Mouse (Mus musculus): ENCODE measurements around the gene Sdk2.

The Sdk2 gene

GRCm38 (mm10) chr11:114044373-114044772 is 22.5 kb downstream of the Sdk2 start:
- DNase-seq (ENCODE audit: low spot score), result no peak

DNA sequence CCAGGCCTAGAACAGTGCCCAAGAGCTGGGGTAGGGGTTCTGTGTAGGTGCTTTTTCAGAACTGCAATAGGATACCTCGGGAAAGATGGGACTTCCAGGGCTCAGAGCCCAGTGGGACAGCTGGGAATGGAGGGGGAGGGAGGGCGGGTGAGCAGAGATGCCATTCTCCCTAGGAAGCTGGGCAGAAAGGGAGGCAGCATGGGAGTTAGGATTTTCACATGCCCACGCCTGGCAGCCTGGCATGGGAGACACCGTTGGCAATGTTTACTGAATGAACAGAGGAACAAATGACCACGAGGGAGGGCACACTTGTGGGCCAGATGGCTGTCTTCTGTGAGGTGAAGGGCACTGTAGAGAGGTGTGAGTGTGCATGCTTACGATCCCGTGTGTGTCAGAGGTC is 23.3 kb downstream of the Sdk2 start:
- DNase-seq (ENCODE audit: low spot score), result no peak

DNA sequence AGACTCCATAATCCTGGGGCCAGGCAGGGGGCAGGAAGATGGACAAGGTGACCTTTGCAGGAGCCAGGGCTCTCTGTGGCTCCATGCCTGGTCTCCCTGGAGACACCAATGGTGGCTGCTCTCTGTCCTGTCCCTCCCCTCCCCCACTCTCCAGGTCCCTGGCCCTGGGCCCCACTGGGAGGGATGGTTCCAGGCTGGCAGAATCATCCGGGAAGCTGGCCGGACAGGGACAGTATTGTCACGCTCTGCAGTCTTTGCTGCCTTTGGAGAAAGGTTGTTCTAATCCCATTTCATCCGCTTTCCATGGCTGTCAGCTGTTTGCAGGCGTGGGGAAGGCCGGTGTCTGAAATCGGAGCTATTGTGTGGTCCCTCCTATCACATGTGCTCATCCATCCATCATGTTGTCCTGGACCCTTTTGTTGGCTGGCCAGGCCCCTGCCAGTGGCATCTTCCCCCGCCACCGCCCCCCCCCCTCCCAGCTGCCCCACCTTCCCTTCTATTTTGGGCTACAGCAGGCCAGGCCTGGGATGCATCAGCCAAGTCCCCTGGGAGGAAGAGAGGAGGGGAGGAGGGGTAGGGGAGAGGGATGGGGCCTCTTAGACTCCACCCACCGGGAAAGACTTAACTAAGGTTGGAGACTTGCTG is 26.3 kb downstream of the Sdk2 start:
- no peak for DNase-seq (ENCODE audit: low spot score)

DNA sequence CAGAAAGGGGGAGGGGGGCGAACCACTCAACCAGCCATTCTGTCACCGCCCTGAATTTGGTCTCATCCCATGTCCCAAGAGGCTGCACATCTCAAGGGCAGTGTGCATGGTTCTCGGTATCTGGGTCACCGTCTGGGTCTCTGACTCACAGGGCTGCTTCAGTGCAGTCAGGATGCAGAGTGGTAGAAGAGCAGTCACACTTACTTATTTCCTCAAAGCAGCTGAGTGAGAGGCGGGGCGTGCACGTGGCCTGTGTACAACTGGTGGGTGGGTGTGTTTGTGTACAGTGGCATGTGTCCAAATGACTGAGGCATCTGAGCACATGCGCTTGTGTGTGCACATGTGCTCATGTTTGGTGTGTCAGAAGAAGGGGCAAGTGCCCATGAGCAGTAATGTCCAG is 28.8 kb downstream of the Sdk2 start:
- peak; percentile 13 for DNase-seq (ENCODE audit: low spot score)

- DNase-seq (ENCODE audit: low spot score), result no peak
Measured at GRCm38 (mm10) chr11:114031491-114031890, 35.4 kb downstream of the Sdk2 start.

DNA sequence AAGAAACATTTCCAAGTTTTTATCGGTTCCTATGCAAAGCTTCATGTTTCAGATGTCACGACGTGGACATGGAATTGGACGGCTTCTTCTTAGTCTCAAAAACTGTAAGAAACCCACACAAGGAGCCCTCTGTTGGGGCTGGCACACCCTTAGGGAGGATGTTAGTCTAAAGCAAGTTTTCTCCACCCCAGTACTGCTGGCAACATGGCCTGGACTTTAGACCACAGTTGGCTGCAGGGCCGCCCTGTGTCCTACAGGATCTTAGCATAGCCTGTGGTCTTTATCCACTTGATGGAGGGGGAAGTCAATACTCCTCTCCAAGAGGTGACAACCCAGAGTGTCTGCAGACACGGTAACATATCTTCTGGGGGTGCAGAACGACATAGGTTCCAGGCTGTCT is 36.6 kb downstream of the Sdk2 start:
- no peak for DNase-seq (ENCODE audit: low spot score)

- DNase-seq (ENCODE audit: low spot score), result no peak
Measured at GRCm38 (mm10) chr11:114028512-114028911, 38.3 kb downstream of the Sdk2 start.

- no peak for DNase-seq (ENCODE audit: low spot score)
Measured at GRCm38 (mm10) chr11:114028021-114028420, 38.8 kb downstream of the Sdk2 start.

GRCm38 (mm10) chr11:114025056-114025455 is 41.8 kb downstream of the Sdk2 start:
- no peak for DNase-seq (ENCODE audit: low spot score)

DNA sequence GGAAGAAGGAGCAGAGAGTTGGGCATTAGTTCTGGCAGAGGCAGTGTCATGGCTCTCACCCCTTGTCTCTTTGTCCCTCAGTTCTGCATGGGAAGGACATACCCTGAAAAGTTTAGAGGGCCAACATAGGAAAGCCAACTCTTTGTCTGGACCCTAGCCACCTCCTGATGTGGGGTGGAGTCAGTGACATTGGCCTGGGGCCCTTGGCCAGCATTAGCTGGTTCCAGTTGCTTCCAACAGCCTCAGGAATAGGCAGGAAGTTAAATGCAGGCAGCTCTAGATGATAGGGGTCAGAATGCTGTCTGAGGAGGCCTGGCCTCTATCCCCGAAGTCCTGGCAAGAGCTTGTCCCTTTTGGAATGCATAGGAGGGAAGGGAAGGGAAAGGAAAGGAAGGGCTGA is 42.9 kb downstream of the Sdk2 start:
- DNase-seq (ENCODE audit: low spot score), result no peak

GRCm38 (mm10) chr11:114022166-114022565 is 44.7 kb downstream of the Sdk2 start:
- no peak for DNase-seq (ENCODE audit: low spot score)

GRCm38 (mm10) chr11:114019087-114019486 is 47.8 kb downstream of the Sdk2 start:
- no peak for DNase-seq (ENCODE audit: low spot score)

DNA sequence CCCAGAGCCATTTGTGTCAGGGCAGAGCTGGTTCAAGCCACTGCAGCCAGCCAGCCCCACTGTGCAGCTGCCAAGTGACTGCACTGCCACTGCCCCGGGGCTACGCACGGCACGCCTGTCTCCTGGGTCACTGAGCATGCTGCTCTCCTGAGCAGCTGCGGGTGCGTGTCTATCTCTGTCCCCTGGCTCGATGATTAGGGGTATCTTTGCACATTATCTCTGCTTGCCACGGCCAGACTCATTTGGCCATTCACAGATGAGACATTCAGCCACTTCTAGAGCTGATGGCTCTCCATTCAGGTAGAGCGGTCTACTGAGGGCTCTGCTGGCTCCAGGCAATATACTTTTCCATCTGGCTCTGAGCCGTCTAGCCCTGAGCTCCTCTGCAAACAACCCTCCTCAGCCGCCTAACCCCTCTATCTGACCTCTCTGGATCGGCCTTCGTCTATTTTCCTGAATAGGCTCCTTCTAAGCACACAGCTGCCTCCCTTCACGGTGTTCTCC is 49.9 kb downstream of the Sdk2 start:
- no peak for DNase-seq (ENCODE audit: low spot score)

- DNase-seq (ENCODE audit: low spot score), result no peak
Measured at GRCm38 (mm10) chr11:114016108-114016888, 50.5 kb downstream of the Sdk2 start.

GRCm38 (mm10) chr11:114011523-114011922 is 55.3 kb downstream of the Sdk2 start:
- no peak for DNase-seq (ENCODE audit: low spot score)

- DNase-seq (ENCODE audit: low spot score), result no peak
Measured at GRCm38 (mm10) chr11:114005879-114006278, 61.0 kb downstream of the Sdk2 start.

- DNase-seq (ENCODE audit: low spot score), result no peak
Measured at GRCm38 (mm10) chr11:114004651-114005050, 62.2 kb downstream of the Sdk2 start.

GRCm38 (mm10) chr11:114003195-114003594 is 63.7 kb downstream of the Sdk2 start:
- no peak for DNase-seq (ENCODE audit: low spot score)

GRCm38 (mm10) chr11:114000051-114000450 is 66.8 kb downstream of the Sdk2 start:
- no peak for DNase-seq (ENCODE audit: low spot score)

DNA sequence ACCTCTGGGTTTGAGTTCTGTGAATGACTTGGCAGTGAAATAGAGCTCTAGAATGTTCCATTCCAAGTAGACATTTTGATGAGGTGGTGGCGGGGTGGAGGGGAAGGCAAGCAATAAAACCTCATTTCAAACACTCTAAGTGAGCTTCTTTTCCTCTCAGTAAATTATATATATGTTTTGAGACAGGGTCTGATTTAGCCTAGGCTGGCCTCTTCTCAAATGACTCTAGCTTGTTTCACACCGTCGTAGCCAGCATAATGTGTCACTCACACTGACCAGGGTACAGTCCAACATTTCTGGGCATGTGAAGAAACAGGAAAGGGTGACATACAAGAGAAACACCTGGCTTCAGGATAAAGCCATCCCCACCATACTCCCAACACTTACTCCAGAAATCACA is 68.1 kb downstream of the Sdk2 start:
- DNase-seq (ENCODE audit: low spot score), result no peak

DNA sequence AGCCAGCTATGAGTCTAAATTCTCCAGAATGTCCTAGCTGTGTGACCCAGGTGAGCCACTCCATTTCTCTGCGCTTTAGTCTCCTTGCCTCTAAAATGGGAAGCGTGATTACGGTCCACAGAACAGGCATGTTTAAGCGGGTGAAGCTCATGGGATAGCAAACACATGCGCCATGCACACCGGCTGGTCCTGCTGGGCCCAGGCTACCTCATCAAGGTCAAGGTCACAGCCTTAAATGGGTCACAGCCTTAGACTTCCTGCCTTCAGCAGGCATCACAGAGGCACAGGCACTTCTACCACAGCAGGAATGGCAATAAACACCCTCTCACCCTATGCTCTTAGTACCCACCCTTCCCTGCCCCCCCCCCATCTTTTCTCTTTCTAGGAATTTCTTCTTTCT is 72.9 kb downstream of the Sdk2 start:
- no peak for DNase-seq (ENCODE audit: low spot score)

- no peak for DNase-seq (ENCODE audit: low spot score)
Measured at GRCm38 (mm10) chr11:113992894-113993293, 74.0 kb downstream of the Sdk2 start.

- no peak for DNase-seq (ENCODE audit: low spot score)
Measured at GRCm38 (mm10) chr11:113991886-113992285, 75.0 kb downstream of the Sdk2 start.

DNA sequence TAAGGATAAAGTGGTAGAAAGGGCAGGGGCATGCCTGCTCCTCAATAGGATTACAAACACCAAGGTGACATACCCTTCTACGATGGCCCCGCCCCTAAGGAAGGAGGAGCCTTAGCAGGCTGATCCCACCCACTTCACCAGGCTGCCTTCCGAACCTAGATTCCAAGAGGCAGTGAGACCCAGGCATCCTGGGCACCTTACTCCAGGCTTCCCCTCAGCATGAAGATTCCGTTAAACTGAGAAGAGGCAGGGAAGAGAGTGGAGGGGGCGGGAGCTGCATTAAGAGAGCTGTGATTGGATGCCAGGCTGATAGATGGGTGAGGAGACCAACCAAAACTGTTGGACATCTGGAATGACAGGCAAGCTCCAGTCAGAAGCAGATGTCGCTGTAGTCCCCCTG is 76.4 kb downstream of the Sdk2 start:
- peak; percentile 81 for DNase-seq (ENCODE audit: low spot score)
